Mouse (Mus musculus) heart, embryonic 16.5 days (tissue): ENCODE measurements around the gene Zbtb37. TPM values are rescaled to one million over a fixed set of nuclear protein-coding genes. Genes with fewer than 3 reads are reported as not detected.
A peak's percentile ranks its signal among the peaks of the same experiment; 100 is the strongest.
"Not testable (repeated sequence)": the region's sequence is repeated elsewhere in the genome, so short reads cannot be mapped to it uniquely, and the experiment has no call there.

ENCODE experiments used
- ATAC-seq: fragments of 200-750 bp; cut with Nextera tagmentation; replicated peaks from 2 replicates; pipeline ENCODE4 v1.8.0; 2017; ENCODE audit warnings: moderate number of reproducible peaks; ENCODE audit not compliant: insufficient read depth, low FRiP score; ENCODE audit errors: extremely low read depth
- H3K27ac ChIP-seq: fragments of 300-500 bp; sonication (generic); 2 replicates; pipeline ENCODE4 v1.5.1; 2014; ENCODE audit warnings: mild to moderate bottlenecking, low read length, control low read depth, moderate library complexity
- H3K27me3 ChIP-seq: fragments of 300-500 bp; sonication (generic); 2 replicates; pipeline ENCODE4 v1.6.1; 2014; ENCODE audit warnings: low read length, mixed read lengths; ENCODE audit not compliant: control insufficient read depth, insufficient read depth
- H3K36me3 ChIP-seq: fragments of 300-500 bp; sonication (generic); 2 replicates; pipeline ENCODE4 v1.6.1; 2014; ENCODE audit not compliant: control insufficient read depth, insufficient read depth
- H3K4me1 ChIP-seq: fragments of 300-500 bp; sonication (generic); 2 replicates; pipeline ENCODE4 v1.6.1; 2014; ENCODE audit warnings: low read length, mixed read lengths; ENCODE audit not compliant: control insufficient read depth, insufficient read depth
- H3K4me2 ChIP-seq: fragments of 300-500 bp; sonication (generic); 2 replicates; pipeline ENCODE4 v1.6.1; 2014; ENCODE audit warnings: low read depth, mild to moderate bottlenecking, control low read depth, low read length
- H3K4me3 ChIP-seq: fragments of 300-500 bp; sonication (generic); 2 replicates; pipeline ENCODE4 v1.5.1; 2014; ENCODE audit warnings: mild to moderate bottlenecking, control low read depth, low read length
- H3K9ac ChIP-seq: fragments of 300-500 bp; sonication (generic); 2 replicates; pipeline ENCODE4 v1.6.1; 2014; ENCODE audit warnings: low read length, control low read depth
- H3K9me3 ChIP-seq: fragments of 300-500 bp; sonication (generic); replicated peaks from 2 replicates; pipeline ENCODE4 v1.6.1; 2016; ENCODE audit warnings: low read length; ENCODE audit not compliant: control insufficient read depth
- WGBS: fragments of 180-500 bp; shearing (Covaris S2); extraction: QIAGEN DNeasy Blood & Tissue Kit; methylation state at CpG from one replicate; pipeline ENCODE4 v1.1.7; 2014; 5-methylcytosine and 5-hydroxymethylcytosine counted together
- polyA plus RNA-seq: library from polyadenylated mRNA; unstranded; fragments of >200 nt; fragmentation: Nextera tagmentation; extraction: Ambion mirVana; gene quantifications from 2 replicates; pipeline ENCODE4 v1.2.1, GENCODE M21; 2015

The Zbtb37 gene
- polyA plus RNA-seq, 1 experiment from 2014 or later: 7.9 TPM

GRCm38 (mm10) chr1:161036411-161036841, 1.8 kb upstream of the Zbtb37 start:
- peak overlapping the region; percentile 91 for H3K4me2 ChIP-seq
- H3K9me3 ChIP-seq: no peaks in the 10 kb centered on the region
- peak overlapping the region; percentile 90 for H3K9ac ChIP-seq
- peak overlapping the region; percentile 88 for H3K27ac ChIP-seq
- H3K4me3 ChIP-seq: peak overlapping the region; percentile 74
- WGBS: under 1% methylated on average over 5 of the region's 5 CpGs
- H3K36me3 ChIP-seq: peaks cover 39% of the 10 kb centered on the region
- no peaks in the 10 kb centered on the region for H3K27me3 ChIP-seq
- peaks cover 22% of the 10 kb centered on the region for H3K4me1 ChIP-seq
- no peak for ATAC-seq

- Histone ChIP-seq H3K27me3 (no peaks in the 10 kb centered on the region), H3K4me1 (peaks cover 22% of the 10 kb centered on the region), H3K4me3 (peak overlapping the region; percentile 74), H3K9ac (peak overlapping the region; percentile 90), H3K27ac (peak overlapping the region; percentile 88), H3K36me3 (peaks cover 41% of the 10 kb centered on the region), H3K4me2 (peak overlapping the region; percentile 91), H3K9me3 (no peaks in the 10 kb centered on the region)
- under 1% methylated on average over 6 of the region's 6 CpGs for WGBS
- no peak for ATAC-seq
Observed at GRCm38 (mm10) chr1:161035786-161036404, 1.2 kb upstream of the Zbtb37 start.

- Histone ChIP-seq H3K27ac (peak overlapping the region; percentile 88), H3K9me3 (no peaks in the 10 kb centered on the region), H3K4me3 (peak overlapping the region; percentile 74), H3K9ac (peak overlapping the region; percentile 90), H3K36me3 (peaks cover 43% of the 10 kb centered on the region), H3K4me1 (peaks cover 22% of the 10 kb centered on the region), H3K4me2 (peak overlapping the region; percentile 91), H3K27me3 (no peaks in the 10 kb centered on the region)
- WGBS: 0% methylated on average over 14 of the region's 14 CpGs
- no peak for ATAC-seq
Observed at GRCm38 (mm10) chr1:161035281-161035785, 684 bp upstream of the Zbtb37 start.

GRCm38 (mm10) chr1:161033856-161034434, 704 bp downstream of the Zbtb37 start:
- H3K36me3 ChIP-seq: peaks cover 45% of the 10 kb centered on the region

GRCm38 (mm10) chr1:161032345-161032744, 2.3 kb downstream of the Zbtb37 start:
- Histone ChIP-seq H3K27me3 (no peaks in the 10 kb centered on the region), H3K9me3 (no peaks in the 10 kb centered on the region), H3K36me3 (peaks cover 32% of the 10 kb centered on the region), H3K4me1 (peaks cover 16% of the 10 kb centered on the region), H3K27ac (no peak overlapping the region), H3K9ac (no peak overlapping the region), H3K4me2 (no peak overlapping the region), H3K4me3 (no peak overlapping the region)
- WGBS: 88% methylated on average over 7 of the region's 7 CpGs
- ATAC-seq: no peak

More at GRCm38 (mm10) chr1:161033856-161034434, 704 bp downstream of the Zbtb37 start:
- peak overlapping the region; percentile 88 for H3K27ac ChIP-seq
- H3K4me2 ChIP-seq: peak overlapping the region; percentile 84
- H3K27me3 ChIP-seq: no peaks in the 10 kb centered on the region
- peaks cover 22% of the 10 kb centered on the region for H3K4me1 ChIP-seq
- no peaks in the 10 kb centered on the region for H3K9me3 ChIP-seq
- H3K4me3 ChIP-seq: peak overlapping the region; percentile 74
- WGBS: under 1% methylated on average over 21 of the region's 21 CpGs
- H3K9ac ChIP-seq: peak overlapping the region; percentile 83
- ATAC-seq: no peak

GRCm38 (mm10) chr1:161031881-161032280, 2.8 kb downstream of the Zbtb37 start:
- 94% methylated on average over 9 of the region's 9 CpGs for WGBS
- Histone ChIP-seq H3K4me1 (peaks cover 14% of the 10 kb centered on the region), H3K4me2 (no peak overlapping the region), H3K9me3 (no peaks in the 10 kb centered on the region), H3K27ac (no peak overlapping the region), H3K4me3 (no peak overlapping the region), H3K9ac (no peak overlapping the region), H3K27me3 (no peaks in the 10 kb centered on the region), H3K36me3 (peaks cover 31% of the 10 kb centered on the region)
- ATAC-seq: no peak

- H3K9me3 ChIP-seq: no peaks in the 10 kb centered on the region
- 91% methylated on average over 3 of the region's 3 CpGs for WGBS
- H3K27ac ChIP-seq: no peak overlapping the region
- peaks cover 21% of the 10 kb centered on the region for H3K36me3 ChIP-seq
- peaks cover 9% of the 10 kb centered on the region for H3K4me1 ChIP-seq
- no peak overlapping the region for H3K9ac ChIP-seq
- H3K27me3 ChIP-seq: no peaks in the 10 kb centered on the region
- no peak overlapping the region for H3K4me3 ChIP-seq
- no peak for ATAC-seq
- no peak overlapping the region for H3K4me2 ChIP-seq
Observed at GRCm38 (mm10) chr1:161030058-161030457, 4.6 kb downstream of the Zbtb37 start.

- WGBS: 91% methylated on average over 1 of the region's 1 CpGs
- H3K4me3 ChIP-seq, ATAC-seq, H3K9me3 ChIP-seq, H3K4me1 ChIP-seq, H3K4me2 ChIP-seq, H3K9ac ChIP-seq, H3K27ac ChIP-seq, H3K27me3 ChIP-seq: not testable (repeated sequence)
- peaks cover 21% of the 10 kb centered on the region for H3K36me3 ChIP-seq
Observed at GRCm38 (mm10) chr1:161028427-161028826, 6.2 kb downstream of the Zbtb37 start.

GRCm38 (mm10) chr1:161027196-161027595, 7.5 kb downstream of the Zbtb37 start:
- Histone ChIP-seq H3K4me2 (no peak overlapping the region), H3K27ac (no peak overlapping the region), H3K9ac (no peak overlapping the region), H3K36me3 (peaks cover 18% of the 10 kb centered on the region), H3K9me3 (no peaks in the 10 kb centered on the region), H3K4me1 (peaks cover 2% of the 10 kb centered on the region), H3K27me3 (no peaks in the 10 kb centered on the region), H3K4me3 (no peak overlapping the region)
- no peak for ATAC-seq
- 70% methylated on average over 2 of the region's 2 CpGs for WGBS
